Mouse (Mus musculus): ENCODE data around the gene Fam161b.

DNA sequence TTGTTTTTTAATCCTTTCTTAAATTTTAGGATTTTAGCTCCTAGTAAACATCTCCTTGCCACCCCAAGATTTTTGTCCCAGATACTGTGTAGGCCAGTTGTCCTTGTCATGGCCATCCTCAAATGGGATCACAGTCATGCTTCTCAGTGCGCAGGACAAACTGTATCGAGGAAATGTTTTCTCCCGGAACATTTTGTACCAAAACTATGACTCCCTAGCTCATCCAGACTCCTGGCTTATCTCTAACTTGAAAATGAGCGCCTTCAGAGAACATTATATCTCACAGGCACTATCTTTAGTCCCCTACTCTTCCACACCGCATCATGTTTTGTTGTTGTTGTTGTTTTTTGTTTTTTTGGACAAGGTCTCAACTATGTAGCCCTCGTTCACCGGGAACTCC is 45.6 kb downstream of the Fam161b start:
- TF ChIP-seq TAL1 (IDR thresholded peaks at IDR 0.05; ENCODE audit: low read length) (no peak), GATA1 (IDR thresholded peaks at IDR 0.05; ENCODE audit: low read length) (no peak)

All from erythroblast, embryonic 14.5 days (primary cell).